In genomic region chr19:14777709-14778108, GRCm38 (mm10) we compare ENCODE assay signal across 13 mouse cellular contexts.
DNase-seq lines count a peak whose midpoint lies in the region; ATAC-seq and TF ChIP-seq lines count a peak whose summit lies in the region.
"Had no signal": no experiment of that assay in that cellular context is flagged by ENCODE, and none has a peak within 500 bp of the region (broad histone marks: within the 10 kb centered on the region; RNA-seq: fewer than 3 reads in every experiment).

No protein-coding gene starts in this region.

- H3K9ac ChIP-seq in forebrain, embryonic 16.5 days (replicated peaks; ENCODE audit: low read depth, low read length), result no peak overlapping the region
- H3K9ac ChIP-seq in limb, embryonic 14.5 days (ENCODE audit: low read depth, low read length, severe bottlenecking), result no peak overlapping the region
- H3K9ac ChIP-seq: intestine, embryonic 15.5 days had no signal

- WGBS in embryonic facial prominence, embryonic 10.5 days, result 26% methylated on average over 7 of the region's 7 CpGs
- 15% methylated on average over 7 of the region's 7 CpGs for whole genome bisulfite sequencing in forebrain, embryonic 16.5 days
- 17% methylated on average over 7 of the region's 7 CpGs for WGBS in limb, embryonic 14.5 days

- DNase-seq in embryo, embryonic 10.5 days (ENCODE audit: low spot score), result peak; percentile 18
- no peak for DNase-seq in embryo, embryonic 10 days (ENCODE audit: low spot score)
- DNase-seq in embryonic facial prominence, embryonic 10.5 days (ENCODE audit: low spot score), result no peak
- no peak for DNase-seq in limb, embryonic 14.5 days (ENCODE audit: low spot score)
- DNase-seq in ovary, postnatal 36 days (ENCODE audit: low spot score), result no peak
- no peak for DNase-seq in lung, postnatal 14 days
- DNase-seq in urinary bladder, adult 2 months (ENCODE audit: low spot score), result no peak

- peak overlapping the region; percentile 29; the same call in 1 of the 2 replicates for H3K4me3 ChIP-seq in embryonic facial prominence, embryonic 10.5 days
- no peak overlapping the region for H3K4me3 ChIP-seq in forebrain, embryonic 16.5 days (replicated peaks; ENCODE audit: low read length)
- H3K4me3 ChIP-seq in limb, embryonic 14.5 days (replicated peaks; ENCODE audit: low read length), result no peak overlapping the region
- H3K4me3 ChIP-seq: intestine, embryonic 15.5 days had no signal

- H3K27ac ChIP-seq in embryonic facial prominence, embryonic 10.5 days (replicated peaks), result no peak overlapping the region
- H3K27ac ChIP-seq in forebrain, embryonic 16.5 days (ENCODE audit: low read length), result peak overlapping the region; percentile 24; the same call in 1 of the 2 replicates
- no peak overlapping the region for H3K27ac ChIP-seq in limb, embryonic 14.5 days (replicated peaks; ENCODE audit: low read depth, low read length)
- H3K27ac ChIP-seq: intestine, embryonic 15.5 days; macrophage had no signal

- peaks cover 17% of the 10 kb centered on the region; the same call in 1 of the 2 replicates for H3K27me3 ChIP-seq in embryonic facial prominence, embryonic 10.5 days (replicated peaks; ENCODE audit: low read depth, poor library complexity, severe bottlenecking)
- H3K27me3 ChIP-seq in forebrain, embryonic 16.5 days (replicated peaks; ENCODE audit: control insufficient read depth, insufficient read depth, low read length), result peaks cover 13% of the 10 kb centered on the region
- peaks cover 3% of the 10 kb centered on the region; the same call in 1 of the 2 replicates for H3K27me3 ChIP-seq in limb, embryonic 14.5 days (ENCODE audit: control insufficient read depth, insufficient read depth, low read length)
- H3K27me3 ChIP-seq: intestine, embryonic 15.5 days had no signal

- no peak for TF ChIP-seq POLR2A in limb, embryonic 14.5 days (IDR thresholded peaks at IDR 0.05; ENCODE audit: borderline replicate concordance, extremely low read depth, insufficient read depth, insufficient read length)

- H3K36me3 ChIP-seq in embryonic facial prominence, embryonic 10.5 days (replicated peaks), result no peaks in the 10 kb centered on the region
- no peaks in the 10 kb centered on the region for H3K36me3 ChIP-seq in forebrain, embryonic 16.5 days (ENCODE audit: control insufficient read depth, insufficient read depth)
- no peaks in the 10 kb centered on the region for H3K36me3 ChIP-seq in limb, embryonic 14.5 days (ENCODE audit: control insufficient read depth, insufficient read depth, low read length)
- H3K36me3 ChIP-seq: G1E; intestine, embryonic 15.5 days had no signal

- peak overlapping the region; percentile 25; the same call in 1 of the 2 replicates for H3K4me2 ChIP-seq in forebrain, embryonic 16.5 days (ENCODE audit: low read length)
- H3K4me2 ChIP-seq in limb, embryonic 14.5 days (replicated peaks; ENCODE audit: low read depth, low read length, severe bottlenecking), result 0 out of 2 replicates have a peak overlapping the region, but pooled peaks have one; percentile 25
- H3K4me2 ChIP-seq: intestine, embryonic 15.5 days; liver, embryonic 11.5 days had no signal

- peak; percentile 59 for ATAC-seq in forebrain, embryonic 16.5 days
- ATAC-seq in limb, embryonic 14.5 days (ENCODE audit: low FRiP score, low read depth), result no peak
- ATAC-seq: activated CD4-positive, CD25-positive, alpha-beta regulatory T cell, adult 4 months; intestine, embryonic 15.5 days had no signal

- H3K4me1 ChIP-seq in embryonic facial prominence, embryonic 10.5 days, result peaks cover 9% of the 10 kb centered on the region
- peaks cover 12% of the 10 kb centered on the region for H3K4me1 ChIP-seq in forebrain, embryonic 16.5 days (replicated peaks; ENCODE audit: control insufficient read depth, insufficient read depth, low read length)
- no peaks in the 10 kb centered on the region for H3K4me1 ChIP-seq in limb, embryonic 14.5 days (ENCODE audit: control insufficient read depth, insufficient read depth, low read length)
- H3K4me1 ChIP-seq: intestine, embryonic 15.5 days had no signal

- H3K9me3 ChIP-seq in embryonic facial prominence, embryonic 10.5 days, result no peaks in the 10 kb centered on the region
- no peaks in the 10 kb centered on the region for H3K9me3 ChIP-seq in forebrain, embryonic 16.5 days (ENCODE audit: control insufficient read depth, low read length)
- no peaks in the 10 kb centered on the region for H3K9me3 ChIP-seq in limb, embryonic 14.5 days (ENCODE audit: control insufficient read depth, low read length)
- H3K9me3 ChIP-seq: G1E; intestine, embryonic 15.5 days had no signal
